Mouse (Mus musculus): ENCODE measurements around the gene Tgfb1i1.

DNA sequence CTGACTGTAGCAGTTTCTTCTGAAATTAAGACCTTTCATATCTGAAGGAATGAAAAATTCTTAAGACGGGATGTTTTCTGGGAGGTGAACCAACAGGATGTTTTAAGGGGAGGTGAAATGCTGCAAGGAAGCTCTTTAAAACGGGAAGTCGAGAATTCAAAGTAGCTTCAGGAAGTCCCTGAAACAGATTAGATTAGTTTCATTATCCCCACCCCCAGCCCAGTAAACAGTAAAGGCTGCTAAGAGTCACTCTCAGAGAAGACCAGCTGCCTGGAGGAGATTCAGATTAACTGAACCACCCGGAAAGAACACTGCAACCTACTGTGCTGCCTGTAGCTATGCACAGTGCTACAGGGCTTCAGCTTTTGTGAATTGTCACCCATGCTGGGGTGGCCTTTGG is 26.7 kb upstream of the Tgfb1i1 start:
- TF ChIP-seq GABPA (IDR thresholded peaks at IDR 0.05; ENCODE audit: insufficient replicate concordance, low read depth, low read length) (no peak), USF2 (conservative IDR thresholded peaks at IDR 0.05; ENCODE audit: low read depth, low read length) (no peak)

Measured in CH12.LX (cell line).